Mouse (Mus musculus): Measurements from ENCODE around the gene Dohh. TPM values are rescaled to one million over a fixed set of nuclear protein-coding genes. Genes with fewer than 3 reads are reported as not detected.

Dohh gene
- polyA plus RNA-seq (2015; fragmentation: Nextera tagmentation; extraction: Ambion mirVana) = 71.3 and 78.7 TPM in 2 replicates

- DNase-seq (ENCODE audit: low spot score) = peak; percentile 96
Observed at GRCm38 (mm10) chr10:81383802-81384604, at the start of gene Dohh, which contains the start of gene Gm48551. Gene Dohh (plus strand): TSS chr10:81384428. Gene Gm48551 (plus strand): TSS chr10:81384466.

DNA sequence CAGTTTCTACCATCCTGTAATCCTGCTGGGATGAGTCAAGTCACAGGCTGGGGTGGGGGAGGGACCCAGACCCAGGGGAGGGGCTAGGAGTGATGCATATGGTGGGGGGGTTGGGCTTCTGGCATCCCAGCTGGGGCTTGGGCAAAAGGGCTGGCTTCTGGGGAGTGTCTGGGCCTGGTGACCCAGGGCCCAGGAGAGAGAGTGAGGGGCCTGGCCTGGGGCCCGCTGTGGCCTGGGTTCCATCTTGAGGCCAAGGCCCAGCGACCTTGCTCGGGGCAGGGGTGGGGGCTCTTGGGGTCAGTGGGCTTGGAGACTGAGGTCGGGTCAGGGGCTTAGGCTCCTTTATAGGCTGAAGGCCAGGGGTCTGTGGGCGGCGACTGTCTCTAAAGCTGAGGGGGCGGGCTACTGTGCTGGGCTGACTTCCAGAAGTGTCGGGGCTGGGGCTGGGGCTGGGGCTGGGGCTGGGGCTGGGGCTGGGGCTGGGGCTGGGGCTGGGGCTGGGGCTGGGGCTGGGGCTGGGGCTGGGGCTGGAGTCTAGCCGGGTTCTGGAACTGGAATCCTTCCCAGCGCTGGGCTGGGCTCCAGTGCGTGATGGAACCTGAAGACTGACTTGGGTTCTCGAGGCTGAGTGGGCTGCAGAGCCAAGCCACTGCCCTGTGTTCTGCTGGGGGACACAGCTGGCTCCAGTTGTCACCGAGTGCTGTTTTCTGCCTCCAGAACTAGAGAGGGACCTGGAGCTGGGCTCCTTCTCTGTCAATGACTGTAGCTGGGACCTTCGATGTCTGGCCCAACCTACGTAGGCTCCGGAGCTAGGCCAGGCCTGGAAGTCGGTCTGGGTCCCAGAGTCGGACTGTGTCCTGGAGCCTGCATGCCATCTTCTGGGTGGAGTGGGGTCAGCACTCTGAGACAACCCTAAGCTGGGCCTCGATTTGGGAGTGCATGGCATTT lies 48.6 kb upstream of the Dohh start:
- no peak for DNase-seq (ENCODE audit: low spot score)

GRCm38 (mm10) chr10:81336558-81336957 lies 47.7 kb upstream of the Dohh start:
- DNase-seq (ENCODE audit: low spot score) = no peak

DNA sequence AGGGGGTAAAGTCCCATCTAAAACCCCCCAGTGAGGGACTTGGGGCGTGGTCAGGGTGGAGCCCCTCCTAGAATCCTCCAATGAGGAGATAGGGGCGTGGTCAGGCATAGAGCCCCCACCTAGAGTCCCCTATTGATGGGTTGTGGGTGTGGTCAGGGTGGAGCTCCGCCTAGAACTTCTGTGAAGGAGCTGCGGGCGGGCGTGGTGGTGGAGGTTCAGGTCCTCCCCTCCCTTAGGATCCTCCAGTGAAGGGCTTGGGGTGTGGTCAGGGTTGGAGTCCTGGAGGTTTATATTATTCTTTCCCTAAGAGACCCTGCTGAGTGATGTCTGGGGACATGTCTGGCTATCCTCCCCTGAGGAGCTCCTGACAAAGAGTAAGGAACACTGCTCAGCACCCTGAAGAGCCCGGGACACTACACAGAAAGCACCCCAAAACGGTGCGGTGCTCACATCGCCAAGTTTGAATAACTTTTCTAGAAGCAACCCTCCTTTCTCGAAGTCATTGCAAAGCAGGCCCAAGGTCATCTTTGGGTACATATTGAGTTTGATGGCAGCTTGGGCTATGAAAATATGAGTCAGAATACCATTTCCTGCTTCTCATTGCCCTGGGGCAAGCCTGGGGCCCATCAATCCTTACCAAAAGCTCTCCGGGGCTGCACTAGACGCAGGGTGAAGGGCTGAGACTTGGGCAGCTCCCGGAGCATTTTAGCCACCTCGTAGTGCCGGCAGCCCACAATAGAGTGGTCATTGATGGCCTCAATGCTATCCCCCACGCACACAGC lies 43.5 kb upstream of the Dohh start:
- DNase-seq (ENCODE audit: low spot score) = no peak

DNA sequence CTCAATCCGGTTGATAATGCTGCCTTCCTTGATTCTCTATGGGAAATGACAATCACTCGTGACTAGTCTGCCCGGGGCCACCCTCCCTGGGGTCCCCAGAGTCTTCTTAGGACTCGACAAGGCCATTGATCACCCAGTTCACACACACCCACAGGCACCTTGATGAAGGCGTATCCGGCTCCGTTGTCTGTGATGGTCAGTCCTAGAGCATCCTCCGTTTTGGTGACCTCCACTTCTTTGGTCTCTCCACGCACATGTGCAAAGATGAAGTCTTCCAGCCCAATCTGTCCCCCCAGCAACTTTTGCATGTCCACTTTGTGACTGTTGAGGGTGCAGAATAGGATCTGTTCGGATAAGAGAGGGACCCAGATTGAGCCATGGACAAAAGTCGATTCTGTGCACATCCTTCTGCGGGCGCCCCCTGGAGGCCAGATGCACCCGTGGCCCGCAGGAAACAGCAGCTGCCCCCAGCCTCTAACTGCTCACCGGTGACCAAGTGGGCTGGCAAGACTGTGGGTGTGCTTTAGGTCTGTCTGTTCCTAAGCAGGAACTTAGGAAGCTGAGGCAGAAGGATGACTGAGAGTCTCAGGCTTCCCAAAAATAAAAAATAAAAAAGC lies 42.8 kb upstream of the Dohh start:
- DNase-seq (ENCODE audit: low spot score) = peak; percentile 73

DNA sequence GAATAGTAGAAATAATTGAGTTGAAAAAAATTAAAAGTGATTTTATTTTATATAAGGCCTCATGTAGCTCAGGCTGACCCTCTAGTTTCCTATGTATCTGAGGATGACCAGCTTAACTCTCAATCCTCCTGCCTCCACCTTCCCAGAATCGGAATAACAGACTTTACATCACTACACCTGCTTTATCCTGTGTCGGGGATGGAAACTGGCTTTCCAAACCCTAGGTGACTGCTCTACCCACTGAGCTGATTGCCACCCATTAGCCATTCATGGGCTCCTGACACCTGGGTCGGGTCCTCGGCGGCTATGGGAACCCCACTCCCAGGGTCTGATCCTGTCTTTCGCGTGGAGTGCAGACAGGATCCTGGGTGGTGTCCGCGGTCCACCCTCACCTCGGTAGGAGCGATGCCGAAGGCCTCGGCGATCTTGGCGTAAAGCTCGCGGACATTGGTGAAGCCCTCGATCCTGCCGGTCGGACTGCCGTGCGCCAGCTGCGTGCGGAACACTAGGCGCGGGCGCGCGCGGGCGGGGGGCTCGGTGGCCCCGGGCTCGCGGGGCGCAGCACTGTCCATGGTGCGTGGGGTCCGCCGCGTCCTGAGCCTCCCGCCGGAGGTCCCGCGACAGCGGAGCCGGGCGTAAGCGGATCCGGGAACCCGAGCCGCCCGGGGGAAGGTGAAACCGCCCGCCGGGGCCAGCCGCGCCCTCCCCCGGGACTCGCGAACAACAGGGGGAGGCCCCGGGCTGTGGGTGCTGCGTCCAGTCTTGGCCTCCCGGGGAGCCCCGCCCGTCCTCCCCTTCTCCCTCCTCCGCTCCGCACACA lies 41.3 kb upstream of the Dohh start, which contains the start of gene Gipc3:
Gene Gipc3, minus strand, starts transcription at position 581 of the 820 bp plus-strand sequence.
- DNase-seq (ENCODE audit: low spot score) = no peak

- DNase-seq (ENCODE audit: low spot score) = peak; percentile 39
Observed at GRCm38 (mm10) chr10:81344421-81345161, 39.6 kb upstream of the Dohh start.

GRCm38 (mm10) chr10:81345162-81345534 lies 39.1 kb upstream of the Dohh start:
- DNase-seq (ENCODE audit: low spot score) = no peak

GRCm38 (mm10) chr10:81346453-81347067 lies 37.7 kb upstream of the Dohh start:
- DNase-seq (ENCODE audit: low spot score) = peak; percentile 34

GRCm38 (mm10) chr10:81349146-81349545 lies 35.1 kb upstream of the Dohh start:
- DNase-seq (ENCODE audit: low spot score) = peak; percentile 43

DNA sequence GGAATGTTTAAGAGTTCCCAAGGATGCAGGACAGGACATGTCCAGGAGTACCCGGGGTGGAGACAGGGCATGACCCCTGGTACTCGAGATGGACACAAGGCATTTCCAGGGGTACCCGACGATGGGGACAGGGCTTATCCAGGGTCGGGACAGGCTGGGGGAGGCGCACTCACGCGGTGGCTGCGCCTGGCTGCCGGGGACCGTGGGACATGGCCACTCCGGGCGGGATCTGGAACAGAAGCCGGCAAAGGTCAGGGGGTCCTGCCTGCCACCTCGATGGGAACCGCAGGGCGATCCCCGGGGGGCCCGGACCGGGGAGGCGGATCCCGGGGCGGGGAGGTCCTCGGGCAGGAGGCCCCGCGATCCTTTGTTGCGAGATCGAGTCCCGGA lies 34.3 kb upstream of the Dohh start:
- no peak for DNase-seq (ENCODE audit: low spot score)

- peak; percentile 99 for DNase-seq (ENCODE audit: low spot score)
Observed at GRCm38 (mm10) chr10:81350351-81351063, 33.7 kb upstream of the Dohh start, which contains the start of gene Hmg20b. Gene Hmg20b (minus strand): TSS chr10:81350480.

DNA sequence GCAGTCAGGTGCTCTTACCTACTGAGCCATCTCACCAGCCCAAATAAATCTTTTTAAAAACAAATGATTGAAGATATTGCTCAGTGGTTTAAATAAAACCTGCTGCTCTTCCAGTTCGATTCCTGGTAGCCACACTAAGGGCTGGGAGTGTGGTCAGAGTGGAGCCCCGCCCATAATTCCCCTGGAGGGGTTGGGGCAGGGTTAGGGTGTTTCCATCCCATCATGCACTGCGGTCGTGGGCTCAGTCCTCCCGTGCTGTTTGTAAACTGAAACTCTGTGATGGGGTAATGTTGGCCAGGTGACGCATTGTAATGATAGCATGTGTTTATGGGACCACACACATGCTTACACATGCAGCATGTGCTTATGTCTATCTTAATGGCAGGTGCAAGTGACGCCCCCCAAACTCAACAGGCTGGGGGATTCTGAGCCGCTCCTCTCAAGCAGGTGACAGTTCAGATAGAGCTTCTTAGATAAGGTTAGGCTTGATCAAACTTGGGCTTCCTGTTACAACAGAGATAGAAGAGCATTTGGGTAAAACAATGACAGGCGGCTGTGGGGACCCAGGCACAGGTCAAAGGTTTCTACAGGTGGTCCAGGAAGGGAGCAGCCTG lies 32.4 kb upstream of the Dohh start:
- DNase-seq (ENCODE audit: low spot score) = peak; percentile 74

- no peak for DNase-seq (ENCODE audit: low spot score)
Observed at GRCm38 (mm10) chr10:81354738-81355477, 29.3 kb upstream of the Dohh start.

- no peak for DNase-seq (ENCODE audit: low spot score)
Observed at GRCm38 (mm10) chr10:81355533-81355932, 28.7 kb upstream of the Dohh start.

DNA sequence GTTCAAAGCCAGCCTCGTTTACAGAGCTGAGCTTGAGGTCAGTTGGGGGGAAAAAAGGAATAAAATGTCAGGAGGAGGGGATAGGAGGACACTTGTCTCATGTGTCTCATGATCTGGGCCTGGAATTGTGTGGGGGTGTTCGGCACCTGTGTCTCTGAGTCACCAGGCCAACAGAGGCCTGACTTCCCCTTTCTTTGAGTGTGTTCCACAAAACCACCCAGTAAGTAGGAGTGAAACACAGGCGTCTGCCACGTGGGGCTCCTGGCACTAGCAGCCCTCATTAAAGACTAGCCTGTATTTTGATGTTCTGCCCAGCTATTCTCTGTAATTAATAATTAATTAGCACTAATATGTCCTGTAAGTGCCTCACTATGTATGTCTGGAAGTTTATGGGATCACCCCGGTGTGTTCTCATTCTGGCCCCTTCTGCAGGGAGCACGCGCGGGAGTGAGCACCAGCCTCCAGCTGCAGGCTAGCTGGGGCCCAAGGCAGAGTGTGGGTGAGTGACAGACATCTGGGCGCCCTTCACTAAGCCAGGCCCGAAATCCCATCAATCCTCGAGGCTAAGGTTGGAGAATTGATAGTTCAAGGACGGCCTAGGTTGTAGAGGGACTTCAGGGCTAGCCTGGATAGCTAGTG lies 27.8 kb upstream of the Dohh start:
- no peak for DNase-seq (ENCODE audit: low spot score)
